Mouse (Mus musculus): Measurements from ENCODE around the gene Scd2.
A peak's percentile ranks its signal among the peaks of the same experiment; 100 is the strongest.
"Not testable (repeated sequence)": the region's sequence is repeated elsewhere in the genome, so short reads cannot be mapped to it uniquely, and the experiment has no call there.

The Scd2 gene

GRCm38 (mm10) chr19:44292941-44293768 lies at the start of gene Scd2:
Gene Scd2 (plus strand): TSS chr19:44293674.
- Histone ChIP-seq H3K27me3 (ENCODE audit: control insufficient read depth, insufficient read depth, low read length, poor library complexity, severe bottlenecking) (no peaks in the 10 kb centered on the region), H3K36me3 (ENCODE audit: control insufficient read depth, insufficient read depth, low read length, poor library complexity, severe bottlenecking) (peaks cover 9% of the 10 kb centered on the region)
- no peak for DNase-seq (ENCODE audit: low read depth, low spot score)

DNA sequence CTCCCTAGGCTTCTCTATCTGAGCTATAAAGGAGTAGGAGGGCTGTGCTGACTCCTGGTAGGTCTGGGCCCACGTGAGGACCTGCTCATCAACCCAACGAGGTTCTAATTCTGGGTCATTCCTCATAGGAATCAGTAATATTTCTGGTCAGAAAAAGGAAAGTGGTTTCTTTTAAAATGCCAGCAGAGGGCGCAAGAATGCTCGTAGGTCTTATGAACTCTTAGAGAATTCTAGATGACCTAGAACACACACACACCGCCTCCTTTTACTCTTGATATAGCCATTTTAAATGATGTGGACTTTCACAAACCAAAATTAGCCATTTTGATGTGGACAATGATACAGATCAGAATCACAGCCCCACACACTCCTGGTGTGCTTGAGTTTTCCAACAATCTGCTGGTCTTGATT lies 47.7 kb upstream of the Scd2 start:
- peak; percentile 86 for DNase-seq (ENCODE audit: low read depth, low spot score)
- H3K27me3 ChIP-seq (ENCODE audit: control insufficient read depth, insufficient read depth, low read length, poor library complexity, severe bottlenecking), result no peaks in the 10 kb centered on the region
- no peaks in the 10 kb centered on the region for H3K36me3 ChIP-seq (ENCODE audit: control insufficient read depth, insufficient read depth, low read length, poor library complexity, severe bottlenecking)

GRCm38 (mm10) chr19:44246341-44246911 lies 47.0 kb upstream of the Scd2 start:
- Histone ChIP-seq H3K36me3 (ENCODE audit: control insufficient read depth, insufficient read depth, low read length, poor library complexity, severe bottlenecking) (no peaks in the 10 kb centered on the region), H3K27me3 (ENCODE audit: control insufficient read depth, insufficient read depth, low read length, poor library complexity, severe bottlenecking) (no peaks in the 10 kb centered on the region)
- DNase-seq (ENCODE audit: low read depth, low spot score), result no peak

- Histone ChIP-seq H3K36me3 (ENCODE audit: control insufficient read depth, insufficient read depth, low read length, poor library complexity, severe bottlenecking) (no peaks in the 10 kb centered on the region), H3K27me3 (ENCODE audit: control insufficient read depth, insufficient read depth, low read length, poor library complexity, severe bottlenecking) (no peaks in the 10 kb centered on the region)
- DNase-seq (ENCODE audit: low read depth, low spot score), result no peak
Observed at GRCm38 (mm10) chr19:44247281-44248080, 46.0 kb upstream of the Scd2 start.

GRCm38 (mm10) chr19:44248081-44248853 lies 45.2 kb upstream of the Scd2 start:
- Histone ChIP-seq H3K36me3 (ENCODE audit: control insufficient read depth, insufficient read depth, low read length, poor library complexity, severe bottlenecking) (no peaks in the 10 kb centered on the region), H3K27me3 (ENCODE audit: control insufficient read depth, insufficient read depth, low read length, poor library complexity, severe bottlenecking) (no peaks in the 10 kb centered on the region)
- peak; percentile 99 for DNase-seq (ENCODE audit: low read depth, low spot score)

DNA sequence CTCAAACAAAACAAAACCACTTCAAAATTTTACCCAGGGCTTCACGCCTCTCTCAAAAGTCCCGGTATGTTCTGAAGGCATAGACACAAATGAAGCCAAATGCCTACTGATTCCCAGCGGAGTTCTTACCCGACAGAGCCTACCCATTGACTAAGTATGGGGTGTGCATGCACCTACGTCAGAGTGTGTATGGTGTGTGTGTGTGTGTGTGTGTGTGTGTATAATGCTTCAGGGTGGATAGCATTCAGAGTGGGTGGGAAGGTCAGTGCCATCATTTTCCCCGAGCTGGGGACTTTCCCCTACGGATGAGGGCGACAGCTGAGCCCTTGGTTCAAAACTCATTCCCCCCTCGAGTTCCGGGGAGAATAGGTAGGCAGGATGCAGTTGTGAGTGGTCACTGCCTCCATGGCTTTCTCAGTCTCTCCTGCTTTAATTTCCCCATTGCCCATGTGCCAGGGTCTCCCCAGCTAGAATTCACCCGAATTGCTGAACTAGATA lies 44.6 kb upstream of the Scd2 start:
- no peaks in the 10 kb centered on the region for H3K36me3 ChIP-seq (ENCODE audit: control insufficient read depth, insufficient read depth, low read length, poor library complexity, severe bottlenecking)
- H3K27me3 ChIP-seq (ENCODE audit: control insufficient read depth, insufficient read depth, low read length, poor library complexity, severe bottlenecking), result no peaks in the 10 kb centered on the region
- no peak for DNase-seq (ENCODE audit: low read depth, low spot score)

DNA sequence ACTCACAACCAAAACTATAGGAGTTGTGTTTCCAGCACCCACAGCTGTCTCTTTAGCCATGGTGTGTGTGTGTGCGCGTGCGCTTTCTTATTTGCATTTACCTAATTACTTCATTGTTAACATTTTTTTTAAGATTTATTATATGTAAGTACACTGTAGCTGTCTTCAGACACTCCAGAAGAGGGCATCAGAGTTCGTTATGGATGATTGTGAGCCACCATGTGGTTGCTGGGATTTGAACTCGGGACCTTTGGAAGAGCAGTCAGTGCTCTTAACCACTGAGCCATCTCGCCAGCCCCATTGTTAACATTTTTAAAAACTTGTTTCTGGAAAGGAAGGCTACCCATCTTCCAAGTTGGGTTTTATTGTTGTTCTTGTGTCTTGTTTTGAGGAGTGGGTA lies 42.3 kb upstream of the Scd2 start:
- not testable (repeated sequence) for DNase-seq (ENCODE audit: low read depth, low spot score); H3K36me3 ChIP-seq (ENCODE audit: control insufficient read depth, insufficient read depth, low read length, poor library complexity, severe bottlenecking); H3K27me3 ChIP-seq (ENCODE audit: control insufficient read depth, insufficient read depth, low read length, poor library complexity, severe bottlenecking)

- Histone ChIP-seq H3K27me3 (ENCODE audit: control insufficient read depth, insufficient read depth, low read length, poor library complexity, severe bottlenecking) (no peaks in the 10 kb centered on the region), H3K36me3 (ENCODE audit: control insufficient read depth, insufficient read depth, low read length, poor library complexity, severe bottlenecking) (no peaks in the 10 kb centered on the region)
- peak; percentile 83 for DNase-seq (ENCODE audit: low read depth, low spot score)
Observed at GRCm38 (mm10) chr19:44251936-44252558, 41.4 kb upstream of the Scd2 start.

DNA sequence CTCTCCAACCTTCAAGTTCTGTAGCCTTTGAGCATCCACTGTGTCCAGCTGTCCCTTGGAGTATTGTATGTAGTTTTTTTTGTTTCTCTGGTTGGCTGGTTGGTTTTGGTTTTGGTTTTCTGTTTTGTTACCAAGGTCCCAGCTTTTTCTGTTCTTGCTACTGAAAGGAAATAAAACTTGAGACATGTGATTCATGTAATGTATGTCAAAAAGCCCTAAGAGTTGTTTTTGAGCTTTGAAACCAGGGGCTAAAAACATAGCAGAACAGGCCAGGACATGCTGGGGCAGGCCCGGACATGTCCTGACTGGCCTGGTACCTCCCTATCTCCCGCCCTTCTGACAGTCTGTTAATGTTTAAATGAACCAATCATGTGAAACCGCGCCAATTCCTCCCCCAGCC lies 39.4 kb upstream of the Scd2 start:
- peak; percentile 74 for DNase-seq (ENCODE audit: low read depth, low spot score)
- not testable (repeated sequence) for H3K27me3 ChIP-seq (ENCODE audit: control insufficient read depth, insufficient read depth, low read length, poor library complexity, severe bottlenecking); H3K36me3 ChIP-seq (ENCODE audit: control insufficient read depth, insufficient read depth, low read length, poor library complexity, severe bottlenecking)

DNA sequence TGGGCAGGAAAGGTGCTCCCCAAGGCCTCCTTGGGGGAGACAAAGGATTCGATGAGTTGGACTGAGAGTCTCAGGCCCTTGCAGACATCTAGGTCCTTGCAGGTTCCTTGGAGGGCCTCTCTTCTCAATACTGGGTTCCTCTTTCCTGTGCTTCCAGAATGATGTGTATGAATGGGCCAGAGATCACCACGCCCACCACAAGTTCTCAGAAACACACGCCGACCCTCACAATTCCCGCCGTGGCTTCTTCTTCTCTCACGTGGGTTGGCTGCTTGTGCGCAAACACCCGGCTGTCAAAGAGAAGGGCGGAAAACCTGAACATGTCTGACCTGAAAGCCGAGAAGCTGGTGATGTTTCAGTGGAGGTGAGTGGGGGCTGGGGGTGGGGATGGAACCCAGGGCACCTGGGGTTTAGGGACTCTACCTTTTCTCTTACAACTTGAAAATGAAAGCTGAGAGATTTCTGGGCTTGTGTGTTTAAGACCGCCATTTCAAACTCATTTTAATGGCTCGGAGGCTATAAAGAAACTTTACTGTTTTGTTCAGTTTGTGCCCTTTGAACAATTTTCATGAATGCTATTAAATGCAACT lies 36.0 kb upstream of the Scd2 start:
- no peaks in the 10 kb centered on the region for H3K36me3 ChIP-seq (ENCODE audit: control insufficient read depth, insufficient read depth, low read length, poor library complexity, severe bottlenecking)
- no peaks in the 10 kb centered on the region for H3K27me3 ChIP-seq (ENCODE audit: control insufficient read depth, insufficient read depth, low read length, poor library complexity, severe bottlenecking)
- DNase-seq (ENCODE audit: low read depth, low spot score), result no peak

- DNase-seq (ENCODE audit: low read depth, low spot score), result no peak
Observed at GRCm38 (mm10) chr19:44259484-44259883, 34.0 kb upstream of the Scd2 start.

DNA sequence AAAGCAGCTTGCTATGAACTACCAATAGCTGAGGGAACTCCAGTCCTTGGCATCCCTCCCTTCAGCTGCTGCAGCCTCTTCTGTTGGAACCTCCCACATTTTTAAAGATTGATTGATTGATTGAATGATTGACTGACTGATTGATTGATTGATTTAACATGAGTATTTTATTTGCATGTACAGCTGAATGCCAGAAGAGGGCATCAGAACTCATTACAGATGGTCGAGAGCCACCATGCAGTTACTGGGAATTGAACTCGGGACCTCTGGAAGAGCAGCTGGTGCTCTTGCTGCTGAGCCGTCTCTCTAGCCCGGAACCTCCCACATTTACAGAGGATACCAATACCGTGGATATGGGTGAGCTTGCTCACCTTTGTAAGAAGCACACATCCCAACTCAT lies 33.0 kb upstream of the Scd2 start:
- Histone ChIP-seq H3K36me3 (ENCODE audit: control insufficient read depth, insufficient read depth, low read length, poor library complexity, severe bottlenecking) (no peaks in the 10 kb centered on the region), H3K27me3 (ENCODE audit: control insufficient read depth, insufficient read depth, low read length, poor library complexity, severe bottlenecking) (no peaks in the 10 kb centered on the region)
- no peak for DNase-seq (ENCODE audit: low read depth, low spot score)

More at GRCm38 (mm10) chr19:44259484-44259883, 34.0 kb upstream of the Scd2 start:
- no peaks in the 10 kb centered on the region for H3K36me3 ChIP-seq (ENCODE audit: control insufficient read depth, insufficient read depth, low read length, poor library complexity, severe bottlenecking)
- no peaks in the 10 kb centered on the region for H3K27me3 ChIP-seq (ENCODE audit: control insufficient read depth, insufficient read depth, low read length, poor library complexity, severe bottlenecking)

DNA sequence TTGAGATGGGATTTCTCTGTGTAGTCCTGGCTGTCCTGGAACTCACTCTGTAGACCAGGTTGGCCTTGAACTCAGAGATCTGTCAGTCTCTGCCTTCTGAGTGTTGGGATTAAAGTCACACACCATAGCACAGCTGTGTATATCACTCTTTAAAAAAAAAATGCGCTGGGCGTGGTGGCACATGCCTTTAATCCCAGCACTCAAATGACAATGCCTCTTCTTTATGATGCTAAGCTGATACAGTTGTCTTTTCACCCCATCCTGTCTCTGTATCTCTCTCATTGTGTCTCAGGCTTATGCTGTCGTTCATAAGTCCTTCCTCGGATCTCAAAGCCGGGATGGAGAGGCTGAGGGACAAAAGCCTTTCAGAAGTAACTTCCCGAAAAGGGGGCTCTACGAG lies 31.7 kb upstream of the Scd2 start:
- Histone ChIP-seq H3K36me3 (ENCODE audit: control insufficient read depth, insufficient read depth, low read length, poor library complexity, severe bottlenecking) (no peaks in the 10 kb centered on the region), H3K27me3 (ENCODE audit: control insufficient read depth, insufficient read depth, low read length, poor library complexity, severe bottlenecking) (no peaks in the 10 kb centered on the region)
- DNase-seq (ENCODE audit: low read depth, low spot score), result no peak

- no peaks in the 10 kb centered on the region for H3K27me3 ChIP-seq (ENCODE audit: control insufficient read depth, insufficient read depth, low read length, poor library complexity, severe bottlenecking)
- peak; percentile 55 for DNase-seq (ENCODE audit: low read depth, low spot score)
- H3K36me3 ChIP-seq (ENCODE audit: control insufficient read depth, insufficient read depth, low read length, poor library complexity, severe bottlenecking), result no peaks in the 10 kb centered on the region
Observed at GRCm38 (mm10) chr19:44263581-44263980, 29.9 kb upstream of the Scd2 start.

All from splenic B cell, adult 2 months (primary cell).